Mouse (Mus musculus) B cell, adult 62 days (primary cell): ENCODE measurements around the gene Phb. TPM values are rescaled to one million over a fixed set of nuclear protein-coding genes. Genes with fewer than 3 reads are reported as not detected.

ENCODE experiments used
- total RNA-seq: library from RNA; stranded (reverse); gene quantifications from 4 replicates; pipeline ENCODE4 v1.2.4, GENCODE M21; 2023

Phb gene
- 29.9 to 52.8 TPM (median 40.3 TPM) in 4 replicates for total RNA-seq

DNA sequence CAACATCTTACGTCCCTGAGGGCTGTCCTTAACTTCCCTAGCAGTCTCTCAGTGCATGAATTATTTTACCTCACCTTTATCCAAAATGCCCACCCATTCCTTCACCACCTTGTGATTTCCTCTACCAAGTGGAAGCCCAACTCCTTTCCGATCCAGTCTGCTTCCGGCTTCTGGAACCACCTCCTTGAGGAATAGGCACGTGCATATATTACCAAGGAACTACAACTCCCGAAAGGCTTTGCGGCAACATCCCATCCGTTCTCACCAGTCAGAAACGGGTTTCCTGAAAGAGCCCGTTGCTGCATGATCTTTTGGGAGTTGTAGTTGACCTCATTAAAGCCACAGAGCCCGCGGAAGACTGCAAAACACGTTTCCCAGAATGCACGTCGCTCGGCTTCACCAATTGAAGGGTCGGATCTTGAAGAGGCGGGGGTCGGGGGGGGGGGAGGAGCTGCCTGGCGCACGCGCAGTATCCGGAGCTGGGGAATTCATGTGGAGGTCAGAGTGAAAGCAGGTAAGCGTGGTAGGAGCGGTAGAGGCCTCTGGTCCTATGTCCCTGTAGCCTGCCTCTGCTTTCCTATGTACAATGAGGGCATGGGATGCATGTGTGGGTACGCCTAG, at the start of gene Phb:
Phb (plus strand) TSS at position 429 of the 621 bp plus-strand sequence.

DNA sequence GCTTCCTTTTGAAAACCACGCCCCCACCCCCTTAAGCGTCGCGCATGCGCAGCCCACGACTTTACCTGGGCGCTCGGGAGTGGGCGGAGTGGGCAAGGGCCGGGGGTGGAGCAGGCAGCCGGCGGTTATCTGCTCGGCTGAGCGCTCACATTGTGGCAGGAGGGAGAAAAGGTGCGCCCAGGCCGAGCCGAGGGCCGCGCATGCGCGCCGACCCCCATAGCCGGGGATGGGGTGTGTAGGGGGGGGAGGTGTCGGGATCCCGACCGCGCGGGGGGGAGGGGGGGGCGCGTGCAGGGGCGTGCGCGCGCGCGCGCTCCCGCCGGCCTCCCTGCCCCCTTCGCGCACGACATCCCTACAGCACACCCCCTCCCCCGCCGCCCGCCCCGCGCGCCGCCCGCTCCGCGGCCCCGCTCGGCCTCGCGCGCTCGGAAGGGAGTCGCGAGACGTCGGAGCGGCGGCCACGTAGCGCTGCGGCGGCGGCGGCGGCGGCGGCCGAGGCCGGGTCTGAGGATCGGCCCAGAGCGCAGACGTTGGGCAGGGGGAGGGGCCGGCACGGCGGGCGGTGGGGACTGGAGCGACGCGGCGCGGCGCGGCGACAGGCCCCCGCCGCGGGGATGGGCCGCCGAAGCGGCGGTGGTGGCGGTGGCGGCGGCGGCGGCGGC, 45.9 kb downstream of the Phb start, which contains the start of gene Zfp652:
Zfp652 (plus strand) TSS at position 111 of the 662 bp plus-strand sequence.

DNA sequence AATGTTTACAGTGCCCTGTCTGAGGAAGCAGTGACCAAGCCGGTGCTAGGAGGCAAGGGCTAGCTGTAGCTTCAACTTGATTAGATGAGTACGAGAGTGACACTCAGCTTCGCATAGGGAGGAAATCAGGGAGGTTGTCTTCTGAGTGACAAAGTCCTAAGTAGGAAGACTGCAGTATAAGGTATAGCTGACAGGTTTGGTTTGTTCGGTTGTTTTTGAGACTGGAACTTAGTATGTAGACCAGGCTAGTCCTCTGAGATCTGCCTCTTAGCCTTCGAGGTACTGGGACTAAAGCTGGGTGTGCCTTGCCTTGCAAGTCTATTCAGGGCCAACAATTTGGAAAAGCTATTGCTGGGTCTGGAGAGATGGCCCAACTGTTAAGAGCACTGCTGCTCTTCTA, 56.5 kb downstream of the Phb start, which contains the start of gene B130006D01Rik:
B130006D01Rik (plus strand) TSS at position 301 of the 400 bp plus-strand sequence.

Other genes starting within 250 kb of the Phb start
- gene Nxph3, start 152.4 kb upstream of the Phb start, total RNA-seq, result not detected in 4 replicates
- 6.1 to 6.7 TPM (median 6.5 TPM) in 4 replicates for gene Ngfr, start 79.2 kb upstream of the Phb start, total RNA-seq
- gene Zfp652, start 45.7 kb downstream of the Phb start, total RNA-seq, result 57.0 to 59.9 TPM (median 58.5 TPM) in 4 replicates
- gene B130006D01Rik, start 56.6 kb downstream of the Phb start, total RNA-seq, result 2.8 to 3.3 TPM (median 3.0 TPM) in 4 replicates
- gene Phospho1, start 157.5 kb downstream of the Phb start, total RNA-seq, result not detected in 4 replicates
- gene Gngt2, start 170.3 kb downstream of the Phb start, total RNA-seq, result 49.1 to 61.5 TPM (median 54.0 TPM) in 4 replicates
- gene Abi3, start 175.5 kb downstream of the Phb start, total RNA-seq, result 81.1 to 94.4 TPM (median 86.6 TPM) in 4 replicates
- gene B4galnt2, start 247.9 kb downstream of the Phb start, total RNA-seq, result 0.31 to 1.2 TPM (median 0.89 TPM) in 3 of 4 replicates, not detected in the other